Comparison of ENCODE assay signal across 15 mouse cellular contexts in genomic region chr6:89467290-89467689, GRCm38 (mm10).
DNase-seq lines count a peak whose midpoint lies in the region; ATAC-seq and TF ChIP-seq lines count a peak whose summit lies in the region.
"Had no signal": no experiment of that assay in that cellular context is flagged by ENCODE, and none has a peak within 500 bp of the region (broad histone marks: within the 10 kb centered on the region; RNA-seq: fewer than 3 reads in every experiment).

No protein-coding gene starts in this region.

- no peak overlapping the region for H3K27ac ChIP-seq in embryonic facial prominence, embryonic 11.5 days (replicated peaks; ENCODE audit: low read depth, low read length)
- no peak overlapping the region for H3K27ac ChIP-seq in embryonic facial prominence, embryonic 10.5 days (replicated peaks)
- no peak overlapping the region for H3K27ac ChIP-seq in stomach, embryonic 15.5 days
- no peak overlapping the region for H3K27ac ChIP-seq in stomach, postnatal 0 days (replicated peaks)
- H3K27ac ChIP-seq in midbrain, embryonic 11.5 days (ENCODE audit: low read depth, low read length), result no peak overlapping the region
- no peak overlapping the region for H3K27ac ChIP-seq in liver, postnatal 0 days (ENCODE audit: low read depth)
- H3K27ac ChIP-seq: left cerebral cortex, adult 2 months had no signal

- intact Hi-C loops in left cerebral cortex, postnatal 10 days (cut with DNase I), result loop anchor here (5.0 to 10.0 kb wide), 2 partner anchors 105 to 532 kb away; partner anchors contain the start of gene Plxna1

- H3K9ac ChIP-seq in embryonic facial prominence, embryonic 11.5 days (replicated peaks; ENCODE audit: low read length), result no peak overlapping the region
- no peak overlapping the region for H3K9ac ChIP-seq in stomach, embryonic 15.5 days
- H3K9ac ChIP-seq in stomach, postnatal 0 days (ENCODE audit: low read length), result no peak overlapping the region
- no peak overlapping the region for H3K9ac ChIP-seq in midbrain, embryonic 11.5 days (ENCODE audit: low read length)
- H3K9ac ChIP-seq in liver, postnatal 0 days (replicated peaks), result no peak overlapping the region
- H3K9ac ChIP-seq: lung, embryonic 14.5 days had no signal

- H3K27me3 ChIP-seq in embryonic facial prominence, embryonic 11.5 days (ENCODE audit: control insufficient read depth, insufficient read depth, low read length), result no peaks in the 10 kb centered on the region
- H3K27me3 ChIP-seq in embryonic facial prominence, embryonic 10.5 days (replicated peaks; ENCODE audit: low read depth, poor library complexity, severe bottlenecking), result no peaks in the 10 kb centered on the region
- H3K27me3 ChIP-seq in stomach, embryonic 15.5 days (replicated peaks), result no peaks in the 10 kb centered on the region
- H3K27me3 ChIP-seq in stomach, postnatal 0 days (ENCODE audit: control insufficient read depth, insufficient read depth, low read length), result no peaks in the 10 kb centered on the region
- H3K27me3 ChIP-seq in midbrain, embryonic 11.5 days (ENCODE audit: control insufficient read depth, insufficient read depth, low read length), result no peaks in the 10 kb centered on the region
- H3K27me3 ChIP-seq in liver, postnatal 0 days (ENCODE audit: insufficient read depth, low read length), result no peaks in the 10 kb centered on the region

- no peak overlapping the region for H3K4me2 ChIP-seq in embryonic facial prominence, embryonic 11.5 days (ENCODE audit: low read depth, low read length)
- H3K4me2 ChIP-seq in stomach, embryonic 15.5 days, result no peak overlapping the region
- no peak overlapping the region for H3K4me2 ChIP-seq in stomach, postnatal 0 days (replicated peaks; ENCODE audit: low read depth)
- H3K4me2 ChIP-seq in midbrain, embryonic 11.5 days, result no peak overlapping the region
- no peak overlapping the region for H3K4me2 ChIP-seq in liver, postnatal 0 days (ENCODE audit: low read depth, low read length)
- H3K4me2 ChIP-seq: lung, embryonic 14.5 days had no signal

- no peak for TF ChIP-seq EP300 in stomach, postnatal 0 days (optimal IDR thresholded peaks at IDR 0.05)
- no peak for TF ChIP-seq EP300 in liver, postnatal 0 days (IDR thresholded peaks at IDR 0.05; ENCODE audit: low read depth)

- 82% methylated on average over 9 of the region's 9 CpGs for WGBS in embryonic facial prominence, embryonic 11.5 days
- WGBS in embryonic facial prominence, embryonic 10.5 days, result 83% methylated on average over 9 of the region's 9 CpGs
- WGBS in stomach, embryonic 15.5 days, result 86% methylated on average over 9 of the region's 9 CpGs
- WGBS in stomach, postnatal 0 days, result 86% methylated on average over 9 of the region's 9 CpGs
- WGBS in midbrain, embryonic 11.5 days, result 78% methylated on average over 9 of the region's 9 CpGs
- WGBS in liver, postnatal 0 days (ENCODE audit: insufficient replicate concordance), result 81% methylated on average over 9 of the region's 9 CpGs

- no peaks in the 10 kb centered on the region for H3K36me3 ChIP-seq in embryonic facial prominence, embryonic 11.5 days (replicated peaks; ENCODE audit: control insufficient read depth, insufficient read depth, low read depth, low read length)
- H3K36me3 ChIP-seq in embryonic facial prominence, embryonic 10.5 days (replicated peaks), result no peaks in the 10 kb centered on the region
- H3K36me3 ChIP-seq in stomach, embryonic 15.5 days, result no peaks in the 10 kb centered on the region
- no peaks in the 10 kb centered on the region for H3K36me3 ChIP-seq in stomach, postnatal 0 days (ENCODE audit: control insufficient read depth, insufficient read depth, low read length)
- H3K36me3 ChIP-seq in midbrain, embryonic 11.5 days (ENCODE audit: control insufficient read depth, insufficient read depth, low read length), result no peaks in the 10 kb centered on the region
- no peaks in the 10 kb centered on the region for H3K36me3 ChIP-seq in liver, postnatal 0 days (replicated peaks; ENCODE audit: insufficient read depth, low read length)

- H3K9me3 ChIP-seq in embryonic facial prominence, embryonic 11.5 days (replicated peaks; ENCODE audit: control insufficient read depth, low read length), result no peaks in the 10 kb centered on the region
- no peaks in the 10 kb centered on the region for H3K9me3 ChIP-seq in embryonic facial prominence, embryonic 10.5 days
- H3K9me3 ChIP-seq in stomach, embryonic 15.5 days, result no peaks in the 10 kb centered on the region
- H3K9me3 ChIP-seq in stomach, postnatal 0 days (ENCODE audit: control insufficient read depth, low read length), result no peaks in the 10 kb centered on the region
- H3K9me3 ChIP-seq in midbrain, embryonic 11.5 days (ENCODE audit: control insufficient read depth, low read length), result no peaks in the 10 kb centered on the region
- H3K9me3 ChIP-seq in liver, postnatal 0 days (ENCODE audit: low read length), result no peaks in the 10 kb centered on the region

- no peak overlapping the region for H3K4me3 ChIP-seq in embryonic facial prominence, embryonic 11.5 days (ENCODE audit: low read depth, low read length)
- no peak overlapping the region for H3K4me3 ChIP-seq in embryonic facial prominence, embryonic 10.5 days
- H3K4me3 ChIP-seq in stomach, embryonic 15.5 days (replicated peaks), result no peak overlapping the region
- no peak overlapping the region for H3K4me3 ChIP-seq in stomach, postnatal 0 days (ENCODE audit: low read depth, low read length)
- H3K4me3 ChIP-seq in midbrain, embryonic 11.5 days (ENCODE audit: low read depth, low read length), result no peak overlapping the region
- no peak overlapping the region for H3K4me3 ChIP-seq in liver, postnatal 0 days (ENCODE audit: low read depth, low read length)
- H3K4me3 ChIP-seq: left cerebral cortex, adult 2 months had no signal

- no peak for DNase-seq in embryonic facial prominence, embryonic 11.5 days (ENCODE audit: low spot score)
- DNase-seq in embryonic facial prominence, embryonic 10.5 days (ENCODE audit: low spot score), result no peak
- no peak for DNase-seq in stomach, postnatal 0 days (ENCODE audit: low spot score)
- DNase-seq in midbrain, embryonic 11.5 days (ENCODE audit: low spot score, missing footprints), result no peak
- DNase-seq in gastrocnemius, postnatal 4 days (ENCODE audit: low spot score in 2 of 2), result no peak
- no peak for DNase-seq in left cerebral cortex, postnatal 10 days (ENCODE audit: extremely low spot score in 1 of 2, low spot score in 2 of 2)
- DNase-seq in liver, postnatal 0 days, result no peak
- DNase-seq: heart, adult 18-20 months; heart, postnatal 10 days; kidney, adult 11 months; liver; thymus, postnatal 4 days had no signal

- 0 out of 2 replicates have a peak, but pooled peaks have one; percentile 9 for ATAC-seq in embryonic facial prominence, embryonic 11.5 days (replicated peaks; ENCODE audit: insufficient number of reproducible peaks, low FRiP score, low TSS enrichment, low read depth)
- ATAC-seq in stomach, embryonic 15.5 days (ENCODE audit: insufficient read depth, low FRiP score, low read depth), result 0 out of 2 replicates have a peak, but pooled peaks have one; percentile 18
- no peak for ATAC-seq in stomach, postnatal 0 days (ENCODE audit: low FRiP score, low TSS enrichment)
- 0 out of 2 replicates have a peak, but pooled peaks have one; percentile 33 for ATAC-seq in midbrain, embryonic 11.5 days (ENCODE audit: low FRiP score)
- no peak for ATAC-seq in liver, postnatal 0 days

- no peaks in the 10 kb centered on the region for H3K4me1 ChIP-seq in embryonic facial prominence, embryonic 11.5 days (ENCODE audit: control insufficient read depth, insufficient read depth, low read length)
- H3K4me1 ChIP-seq in embryonic facial prominence, embryonic 10.5 days, result no peaks in the 10 kb centered on the region
- no peaks in the 10 kb centered on the region for H3K4me1 ChIP-seq in stomach, embryonic 15.5 days
- no peaks in the 10 kb centered on the region for H3K4me1 ChIP-seq in stomach, postnatal 0 days (replicated peaks; ENCODE audit: control insufficient read depth, insufficient read depth)
- H3K4me1 ChIP-seq in midbrain, embryonic 11.5 days (ENCODE audit: control insufficient read depth, insufficient read depth, low read length), result no peaks in the 10 kb centered on the region
- no peaks in the 10 kb centered on the region for H3K4me1 ChIP-seq in liver, postnatal 0 days (ENCODE audit: insufficient read depth)

- no peak for TF ChIP-seq CTCF in stomach, postnatal 0 days (IDR thresholded peaks at IDR 0.05; ENCODE audit: low read depth)
- no peak for TF ChIP-seq CTCF in liver, postnatal 0 days (IDR thresholded peaks at IDR 0.05; ENCODE audit: low read depth)

Comparison
In these comparisons a context has a peak if more than half of its experiments do, and no peak if none do; other contexts are left out.
1. ATAC-seq: peak in embryonic facial prominence, embryonic 11.5 days (single experiment), stomach, embryonic 15.5 days (single experiment) and midbrain, embryonic 11.5 days (single experiment); none in stomach, postnatal 0 days (single experiment) and liver, postnatal 0 days (single experiment).